Mouse (Mus musculus): ENCODE data around the gene Ccdc189. TPM values are rescaled to one million over a fixed set of nuclear protein-coding genes. Genes with fewer than 3 reads are reported as not detected.

Ccdc189 gene
- polyA plus RNA-seq, 1 experiment from 2014 or later = 4.2 TPM

GRCm38 (mm10) chr7:127589637-127590036 is 1.2 kb upstream of the Ccdc189 start:
- H3K4me1 ChIP-seq = peaks cover 17% of the 10 kb centered on the region
- H3K9me3 ChIP-seq = no peaks in the 10 kb centered on the region
- H3K27me3 ChIP-seq = no peaks in the 10 kb centered on the region
- 86% methylated on average over 9 of the region's 9 CpGs for WGBS
- peak overlapping the region; percentile 89 for H3K4me3 ChIP-seq
- no peak overlapping the region for H3K27ac ChIP-seq
- peak overlapping the region; percentile 89; the same call in 1 of the 2 replicates for H3K9ac ChIP-seq
- H3K36me3 ChIP-seq = peaks cover 55% of the 10 kb centered on the region
- no peak for ATAC-seq (ENCODE audit: insufficient number of reproducible peaks, low FRiP score, low TSS enrichment, low read depth)
- H3K4me2 ChIP-seq = peak overlapping the region; percentile 87

DNA sequence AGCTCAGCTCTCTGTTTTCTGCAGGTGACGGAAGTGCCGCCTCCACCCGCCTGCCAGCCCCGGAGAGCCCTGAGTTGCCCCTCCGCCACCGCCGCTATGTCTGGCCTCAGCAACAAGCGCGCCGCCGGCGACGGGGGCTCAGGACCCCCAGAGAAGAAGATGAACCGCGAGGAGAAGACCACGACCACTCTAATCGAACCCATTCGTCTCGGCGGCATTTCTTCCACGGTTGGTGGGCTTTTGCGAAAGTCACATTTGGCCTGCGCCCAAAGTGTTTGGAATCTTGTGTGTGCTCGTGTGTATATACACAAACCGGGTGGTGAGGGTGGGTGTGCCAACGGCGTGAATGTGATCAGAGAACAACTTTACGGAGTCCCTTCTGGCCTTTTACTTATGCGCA is 506 bp upstream of the Ccdc189 start:
- peak overlapping the region; percentile 87 for H3K4me2 ChIP-seq
- peak overlapping the region; percentile 89 for H3K9ac ChIP-seq
- WGBS = 4% methylated on average over 29 of the region's 29 CpGs
- ATAC-seq (ENCODE audit: insufficient number of reproducible peaks, low FRiP score, low TSS enrichment, low read depth) = no peak
- H3K27ac ChIP-seq = peak overlapping the region; percentile 58; the same call in 1 of the 2 replicates
- H3K4me3 ChIP-seq = peak overlapping the region; percentile 89
- peaks cover 55% of the 10 kb centered on the region for H3K36me3 ChIP-seq
- H3K9me3 ChIP-seq = no peaks in the 10 kb centered on the region
- no peaks in the 10 kb centered on the region for H3K27me3 ChIP-seq
- peaks cover 17% of the 10 kb centered on the region for H3K4me1 ChIP-seq

- H3K36me3 ChIP-seq = peaks cover 55% of the 10 kb centered on the region
- no peak for ATAC-seq (ENCODE audit: insufficient number of reproducible peaks, low FRiP score, low TSS enrichment, low read depth)
These were observed 1.2 kb downstream of the Ccdc189 start for GRCm38 (mm10) chr7:127587196-127587595.

GRCm38 (mm10) chr7:127586149-127586548 is 2.2 kb downstream of the Ccdc189 start:
- no peak overlapping the region for H3K27ac ChIP-seq
- no peak overlapping the region for H3K4me2 ChIP-seq
- no peaks in the 10 kb centered on the region for H3K27me3 ChIP-seq
- ATAC-seq (ENCODE audit: insufficient number of reproducible peaks, low FRiP score, low TSS enrichment, low read depth) = no peak
- WGBS = 93% methylated on average over 6 of the region's 6 CpGs
- peaks cover 54% of the 10 kb centered on the region for H3K36me3 ChIP-seq
- H3K4me3 ChIP-seq = no peak overlapping the region
- no peak overlapping the region for H3K9ac ChIP-seq
- peaks cover 17% of the 10 kb centered on the region for H3K4me1 ChIP-seq
- H3K9me3 ChIP-seq = no peaks in the 10 kb centered on the region

More at GRCm38 (mm10) chr7:127587196-127587595, 1.2 kb downstream of the Ccdc189 start:
- Histone ChIP-seq H3K9me3 (no peaks in the 10 kb centered on the region), H3K9ac (no peak overlapping the region), H3K27ac (no peak overlapping the region), H3K4me1 (peaks cover 17% of the 10 kb centered on the region), H3K4me3 (peak overlapping the region; percentile 89; the same call in 1 of the 2 replicates), H3K27me3 (no peaks in the 10 kb centered on the region), H3K4me2 (peak overlapping the region; percentile 87)
- 65% methylated on average over 5 of the region's 5 CpGs for WGBS

- ATAC-seq (ENCODE audit: insufficient number of reproducible peaks, low FRiP score, low TSS enrichment, low read depth) = no peak
- Histone ChIP-seq H3K4me1 (peaks cover 17% of the 10 kb centered on the region), H3K27me3 (no peaks in the 10 kb centered on the region), H3K27ac (no peak overlapping the region), H3K4me2 (no peak overlapping the region), H3K9me3 (no peaks in the 10 kb centered on the region), H3K9ac (no peak overlapping the region), H3K36me3 (peaks cover 54% of the 10 kb centered on the region), H3K4me3 (no peak overlapping the region)
- WGBS = 82% methylated on average over 7 of the region's 7 CpGs
These were observed 3.4 kb downstream of the Ccdc189 start for GRCm38 (mm10) chr7:127585031-127585430.

DNA sequence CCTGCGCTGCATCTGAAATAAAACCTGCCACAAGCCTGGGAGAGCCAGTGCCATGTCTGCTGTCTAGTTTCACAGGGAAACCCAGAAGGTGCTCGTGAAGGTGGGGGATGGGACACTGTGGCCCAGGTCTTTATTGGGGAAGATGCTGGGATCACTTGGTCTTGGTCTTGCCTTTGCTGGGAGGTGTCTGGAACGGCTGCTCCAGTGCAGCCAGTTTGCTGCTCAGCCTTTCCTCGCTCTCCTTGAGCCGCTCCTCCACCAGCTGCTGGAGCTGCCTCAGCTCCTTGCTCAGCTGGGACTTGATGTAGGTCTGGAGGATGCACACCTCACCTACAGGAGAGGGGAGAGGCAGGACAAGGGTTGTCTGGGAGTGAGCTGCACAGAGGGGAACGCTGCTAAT is 5.1 kb downstream of the Ccdc189 start:
- H3K4me2 ChIP-seq = no peak overlapping the region
- H3K4me1 ChIP-seq = peaks cover 10% of the 10 kb centered on the region
- H3K27ac ChIP-seq = no peak overlapping the region
- no peak for ATAC-seq (ENCODE audit: insufficient number of reproducible peaks, low FRiP score, low TSS enrichment, low read depth)
- peaks cover 60% of the 10 kb centered on the region for H3K36me3 ChIP-seq
- H3K9me3 ChIP-seq = no peaks in the 10 kb centered on the region
- 90% methylated on average over 6 of the region's 6 CpGs for WGBS
- no peak overlapping the region for H3K4me3 ChIP-seq
- no peak overlapping the region for H3K9ac ChIP-seq
- no peaks in the 10 kb centered on the region for H3K27me3 ChIP-seq

DNA sequence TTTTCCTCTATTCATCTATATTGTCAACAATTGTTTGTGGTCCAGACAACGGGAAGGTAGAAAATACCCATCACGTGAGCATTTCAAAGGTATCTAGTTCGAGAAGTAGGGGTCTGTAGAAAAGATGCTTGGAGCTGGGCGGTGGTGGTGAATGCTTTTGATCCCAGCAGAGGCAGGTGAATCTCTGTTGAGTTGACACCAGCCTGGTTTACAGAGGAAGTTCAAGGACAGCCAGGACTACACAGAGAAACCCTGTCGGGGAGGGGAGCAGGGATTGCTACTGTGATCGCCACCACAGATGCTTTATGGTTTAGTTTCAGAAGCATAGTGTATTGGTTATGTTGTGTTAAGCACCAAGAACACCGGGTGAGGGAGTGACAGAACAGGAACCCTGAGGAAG is 14.3 kb downstream of the Ccdc189 start:
- no peaks in the 10 kb centered on the region for H3K27me3 ChIP-seq
- H3K9me3 ChIP-seq = no peaks in the 10 kb centered on the region
- H3K27ac ChIP-seq = no peak overlapping the region
- peak overlapping the region; percentile 72 for H3K4me3 ChIP-seq
- no peak for ATAC-seq (ENCODE audit: insufficient number of reproducible peaks, low FRiP score, low TSS enrichment, low read depth)
- H3K9ac ChIP-seq = peak overlapping the region; percentile 80
- WGBS = 20% methylated on average over 7 of the region's 7 CpGs
- peak overlapping the region; percentile 95 for H3K4me2 ChIP-seq
- H3K4me1 ChIP-seq = peaks cover 18% of the 10 kb centered on the region
- H3K36me3 ChIP-seq = peaks cover 25% of the 10 kb centered on the region

DNA sequence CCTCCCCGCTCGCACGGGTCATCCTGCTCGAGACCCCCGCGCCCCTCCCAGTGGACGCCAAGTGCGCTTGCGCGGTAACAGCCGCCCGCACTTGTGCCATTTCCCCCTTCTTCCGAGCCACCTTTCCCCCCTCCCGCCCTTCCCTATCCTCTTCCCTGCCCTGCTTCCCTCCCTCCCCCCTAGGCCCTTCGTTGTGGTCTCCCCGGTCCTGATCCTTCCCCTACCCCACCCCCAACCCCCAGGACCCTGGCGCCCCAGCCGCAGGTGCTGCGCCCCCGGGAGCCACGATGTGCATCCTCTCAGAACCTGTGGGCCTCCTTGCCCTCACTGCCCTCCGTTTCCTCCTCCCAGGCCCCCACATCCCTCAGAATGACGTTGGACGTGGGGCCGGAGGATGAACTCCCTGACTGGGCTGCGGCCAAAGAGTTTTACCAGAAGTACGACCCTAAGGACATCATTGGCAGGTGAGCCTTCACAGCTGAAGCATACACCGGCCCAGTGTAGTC is 14.8 kb downstream of the Ccdc189 start:
- peak overlapping the region; percentile 72 for H3K4me3 ChIP-seq
- H3K36me3 ChIP-seq = peaks cover 30% of the 10 kb centered on the region
- peak overlapping the region; percentile 95 for H3K4me2 ChIP-seq
- peak overlapping the region; percentile 80 for H3K9ac ChIP-seq
- H3K4me1 ChIP-seq = peaks cover 18% of the 10 kb centered on the region
- no peaks in the 10 kb centered on the region for H3K9me3 ChIP-seq
- no peaks in the 10 kb centered on the region for H3K27me3 ChIP-seq
- 0% methylated on average over 20 of the region's 28 CpGs for WGBS
- peak; percentile 52 for ATAC-seq (ENCODE audit: insufficient number of reproducible peaks, low FRiP score, low TSS enrichment, low read depth)
- peak overlapping the region; percentile 76 for H3K27ac ChIP-seq

- Histone ChIP-seq H3K4me3 (peak within 1 kb of the TSS; percentile 72), H3K4me1 (peaks cover 18% of the 10 kb centered on the region), H3K9ac (peak within 1 kb of the TSS; percentile 80), H3K36me3 (peaks cover 25% of the 10 kb centered on the region), H3K9me3 (no peaks in the 10 kb centered on the region), H3K27me3 (no peaks in the 10 kb centered on the region), H3K4me2 (peak within 1 kb of the TSS; percentile 95), H3K27ac (peak within 1 kb of the TSS; percentile 84)
- WGBS = under 1% methylated on average over 17 of the region's 17 CpGs
- peak; percentile 96 for ATAC-seq (ENCODE audit: insufficient number of reproducible peaks, low FRiP score, low TSS enrichment, low read depth)
These were observed 15.4 kb downstream of the Ccdc189 start, which contains the start of gene Phkg2 for GRCm38 (mm10) chr7:127572895-127573471. Gene Phkg2, plus strand, starts transcription at chr7:127573340.

DNA sequence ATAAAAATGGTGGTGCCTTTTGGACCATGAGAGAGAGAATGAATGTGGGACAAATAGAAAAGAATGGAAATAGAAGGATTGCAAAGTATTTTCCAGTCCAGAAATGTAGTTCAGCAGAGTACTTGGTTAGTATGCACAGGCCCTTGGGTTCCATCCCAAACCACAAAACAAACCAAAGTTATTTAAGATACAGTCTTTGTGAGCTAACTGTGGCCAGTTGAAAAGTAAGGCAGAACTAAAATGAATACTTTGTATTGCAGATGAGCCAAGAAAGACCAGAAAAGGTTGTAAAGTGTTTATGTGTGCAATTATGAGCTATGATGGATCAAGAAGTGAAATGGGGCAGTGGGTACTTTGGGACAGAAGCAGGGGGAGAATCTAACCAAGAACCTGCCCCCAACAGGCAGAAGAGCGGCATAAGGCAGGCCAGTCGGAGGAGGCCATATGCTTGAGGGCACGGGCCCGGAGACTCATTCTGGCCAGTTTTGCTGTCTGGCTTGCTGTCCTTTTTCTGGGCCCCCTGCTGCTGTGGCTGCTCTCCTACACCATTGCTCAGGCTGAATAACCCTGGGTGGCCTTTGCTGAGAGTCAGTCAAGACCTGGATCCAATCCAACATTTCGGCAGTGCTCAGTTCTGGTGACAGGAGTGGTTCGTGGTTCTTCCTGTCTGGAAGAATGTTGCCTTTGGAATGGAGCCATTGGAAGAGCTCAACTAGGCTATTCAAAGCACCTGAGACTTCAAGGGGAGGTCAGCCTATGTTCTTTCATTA is 23.8 kb downstream of the Ccdc189 start:
- Histone ChIP-seq H3K4me1 (peaks cover 4% of the 10 kb centered on the region; the same call in 1 of the 2 replicates), H3K9me3 (no peaks in the 10 kb centered on the region), H3K27ac (no peak overlapping the region), H3K4me2 (no peak overlapping the region), H3K36me3 (peaks cover 60% of the 10 kb centered on the region), H3K4me3 (no peak overlapping the region), H3K27me3 (no peaks in the 10 kb centered on the region), H3K9ac (no peak overlapping the region)
- no peak for ATAC-seq (ENCODE audit: insufficient number of reproducible peaks, low FRiP score, low TSS enrichment, low read depth)
- 65% methylated on average over 6 of the region's 6 CpGs for WGBS

- no peak within 1 kb of the TSS for H3K4me2 ChIP-seq
- ATAC-seq (ENCODE audit: insufficient number of reproducible peaks, low FRiP score, low TSS enrichment, low read depth) = no peak
- peaks cover 4% of the 10 kb centered on the region; the same call in 1 of the 2 replicates for H3K4me1 ChIP-seq
- no peaks in the 10 kb centered on the region for H3K9me3 ChIP-seq
- WGBS = 84% methylated on average over 5 of the region's 5 CpGs
- H3K27ac ChIP-seq = 0 out of 2 replicates have a peak within 1 kb of the TSS, but pooled peaks have one; percentile 22
- H3K27me3 ChIP-seq = no peaks in the 10 kb centered on the region
- H3K4me3 ChIP-seq = no peak within 1 kb of the TSS
- no peak within 1 kb of the TSS for H3K9ac ChIP-seq
- H3K36me3 ChIP-seq = peaks cover 77% of the 10 kb centered on the region
These were observed 27.0 kb downstream of the Ccdc189 start, which contains the start of gene Tmem265 for GRCm38 (mm10) chr7:127561340-127561858. Gene Tmem265, plus strand, starts transcription at chr7:127561390.

- no peak overlapping the region for H3K4me3 ChIP-seq
- no peak overlapping the region for H3K4me2 ChIP-seq
- H3K36me3 ChIP-seq = peaks cover 77% of the 10 kb centered on the region
- no peaks in the 10 kb centered on the region for H3K9me3 ChIP-seq
- no peak overlapping the region for H3K9ac ChIP-seq
- no peak overlapping the region for H3K27ac ChIP-seq
- peaks cover 4% of the 10 kb centered on the region; the same call in 1 of the 2 replicates for H3K4me1 ChIP-seq
- whole genome bisulfite sequencing = 93% methylated on average over 11 of the region's 11 CpGs
- H3K27me3 ChIP-seq = no peaks in the 10 kb centered on the region
- no peak for ATAC-seq (ENCODE audit: insufficient number of reproducible peaks, low FRiP score, low TSS enrichment, low read depth)
These were observed 27.8 kb downstream of the Ccdc189 start for GRCm38 (mm10) chr7:127560580-127560979.

Data from limb, embryonic 15.5 days (tissue).